Mouse (Mus musculus): ENCODE data around the gene Hmga1b. TPM values are rescaled to one million over a fixed set of nuclear protein-coding genes. Genes with fewer than 3 reads are reported as not detected.
A peak's percentile ranks its signal among the peaks of the same experiment; 100 is the strongest.

Gene Hmga1b
- polyA plus RNA-seq, 1 experiment = 1.4 TPM

- no peak within 1 kb of the TSS for H3K4me3 ChIP-seq (ENCODE audit: insufficient read depth, low read length)
- TF ChIP-seq POLR2A (IDR thresholded peaks at IDR 0.05; ENCODE audit: extremely low read depth, insufficient read depth, low read length) = no peak
- H3K4me1 ChIP-seq (ENCODE audit: control insufficient read depth, insufficient read depth, low read length) = no peaks in the 10 kb centered on the region
- no peak within 1 kb of the TSS for H3K27ac ChIP-seq (ENCODE audit: insufficient read depth, low read length)
These were observed 30.5 kb upstream of the Hmga1b start, which contains the start of gene Cbr2 for GRCm38 (mm10) chr11:120731858-120732680. Cbr2 (minus strand) TSS chr11:120732114.

- H3K4me1 ChIP-seq (ENCODE audit: control insufficient read depth, insufficient read depth, low read length) = no peaks in the 10 kb centered on the region
- H3K27ac ChIP-seq (ENCODE audit: insufficient read depth, low read length) = no peak overlapping the region
- no peak overlapping the region for H3K4me3 ChIP-seq (ENCODE audit: insufficient read depth, low read length)
- no peak for TF ChIP-seq CTCF (IDR thresholded peaks at IDR 0.05; ENCODE audit: extremely low read depth, insufficient read depth, low read length)
- TF ChIP-seq POLR2A (IDR thresholded peaks at IDR 0.05; ENCODE audit: extremely low read depth, insufficient read depth, low read length) = no peak
These were observed 29.1 kb upstream of the Hmga1b start for GRCm38 (mm10) chr11:120733521-120733920.

- no peak overlapping the region for H3K27ac ChIP-seq (ENCODE audit: insufficient read depth, low read length)
- TF ChIP-seq POLR2A (IDR thresholded peaks at IDR 0.05; ENCODE audit: extremely low read depth, insufficient read depth, low read length) (no peak), CTCF (IDR thresholded peaks at IDR 0.05; ENCODE audit: extremely low read depth, insufficient read depth, low read length) (no peak)
- no peak overlapping the region for H3K4me3 ChIP-seq (ENCODE audit: insufficient read depth, low read length)
- H3K4me1 ChIP-seq (ENCODE audit: control insufficient read depth, insufficient read depth, low read length) = no peaks in the 10 kb centered on the region
These were observed 26.2 kb upstream of the Hmga1b start for GRCm38 (mm10) chr11:120736424-120736823.

- H3K27ac ChIP-seq (ENCODE audit: insufficient read depth, low read length) = no peak overlapping the region
- H3K4me3 ChIP-seq (ENCODE audit: insufficient read depth, low read length) = no peak overlapping the region
- TF ChIP-seq POLR2A (IDR thresholded peaks at IDR 0.05; ENCODE audit: extremely low read depth, insufficient read depth, low read length) (no peak), CTCF (IDR thresholded peaks at IDR 0.05; ENCODE audit: extremely low read depth, insufficient read depth, low read length) (no peak)
- H3K4me1 ChIP-seq (ENCODE audit: control insufficient read depth, insufficient read depth, low read length) = no peaks in the 10 kb centered on the region
These were observed 21.6 kb upstream of the Hmga1b start for GRCm38 (mm10) chr11:120740981-120741380.

GRCm38 (mm10) chr11:120744121-120744701 lies 18.4 kb upstream of the Hmga1b start:
- H3K4me1 ChIP-seq (ENCODE audit: control insufficient read depth, insufficient read depth, low read length) = no peaks in the 10 kb centered on the region
- no peak overlapping the region for H3K27ac ChIP-seq (ENCODE audit: insufficient read depth, low read length)
- TF ChIP-seq POLR2A (IDR thresholded peaks at IDR 0.05; ENCODE audit: extremely low read depth, insufficient read depth, low read length) (no peak), CTCF (IDR thresholded peaks at IDR 0.05; ENCODE audit: extremely low read depth, insufficient read depth, low read length) (no peak)
- no peak overlapping the region for H3K4me3 ChIP-seq (ENCODE audit: insufficient read depth, low read length)

- Histone ChIP-seq H3K27ac (ENCODE audit: insufficient read depth, low read length) (no peak overlapping the region), H3K4me1 (ENCODE audit: control insufficient read depth, insufficient read depth, low read length) (no peaks in the 10 kb centered on the region), H3K4me3 (ENCODE audit: insufficient read depth, low read length) (no peak overlapping the region)
- TF ChIP-seq POLR2A (IDR thresholded peaks at IDR 0.05; ENCODE audit: extremely low read depth, insufficient read depth, low read length) (no peak), CTCF (IDR thresholded peaks at IDR 0.05; ENCODE audit: extremely low read depth, insufficient read depth, low read length) (no peak)
These were observed 14.6 kb upstream of the Hmga1b start for GRCm38 (mm10) chr11:120747974-120748373.

- no peak overlapping the region for H3K27ac ChIP-seq (ENCODE audit: insufficient read depth, low read length)
- H3K4me1 ChIP-seq (ENCODE audit: control insufficient read depth, insufficient read depth, low read length) = no peaks in the 10 kb centered on the region
- no peak overlapping the region for H3K4me3 ChIP-seq (ENCODE audit: insufficient read depth, low read length)
- TF ChIP-seq POLR2A (IDR thresholded peaks at IDR 0.05; ENCODE audit: extremely low read depth, insufficient read depth, low read length) (no peak), CTCF (IDR thresholded peaks at IDR 0.05; ENCODE audit: extremely low read depth, insufficient read depth, low read length) (peak; percentile 26; the same call in 1 of the 2 replicates)
These were observed 13.2 kb upstream of the Hmga1b start for GRCm38 (mm10) chr11:120749430-120749829.

GRCm38 (mm10) chr11:120751606-120752005 lies 11.0 kb upstream of the Hmga1b start:
- TF ChIP-seq POLR2A (IDR thresholded peaks at IDR 0.05; ENCODE audit: extremely low read depth, insufficient read depth, low read length) (no peak), CTCF (IDR thresholded peaks at IDR 0.05; ENCODE audit: extremely low read depth, insufficient read depth, low read length) (no peak)
- Histone ChIP-seq H3K4me1 (ENCODE audit: control insufficient read depth, insufficient read depth, low read length) (no peaks in the 10 kb centered on the region), H3K4me3 (ENCODE audit: insufficient read depth, low read length) (no peak overlapping the region)

GRCm38 (mm10) chr11:120760236-120760635 lies 2.4 kb upstream of the Hmga1b start:
- H3K27ac ChIP-seq (ENCODE audit: insufficient read depth, low read length) = no peak overlapping the region
- no peak overlapping the region for H3K4me3 ChIP-seq (ENCODE audit: insufficient read depth, low read length)
- TF ChIP-seq POLR2A (IDR thresholded peaks at IDR 0.05; ENCODE audit: extremely low read depth, insufficient read depth, low read length) = no peak
- TF ChIP-seq CTCF (IDR thresholded peaks at IDR 0.05; ENCODE audit: extremely low read depth, insufficient read depth, low read length) = no peak
- H3K4me1 ChIP-seq (ENCODE audit: control insufficient read depth, insufficient read depth, low read length) = no peaks in the 10 kb centered on the region

More at GRCm38 (mm10) chr11:120751606-120752005, 11.0 kb upstream of the Hmga1b start:
- no peak overlapping the region for H3K27ac ChIP-seq (ENCODE audit: insufficient read depth, low read length)

Measured in cortical plate, adult 2 months (tissue).